Mouse (Mus musculus) intestine, postnatal 0 days (tissue): ENCODE data around the gene Tmem63c. TPM values are rescaled to one million over a fixed set of nuclear protein-coding genes. Genes with fewer than 3 reads are reported as not detected.

Experiments
- ATAC-seq: fragments of 200-750 bp; cut with Nextera tagmentation; 2 replicates; pipeline ENCODE4 v1.8.0; 2017; ENCODE audit warnings: mild to moderate bottlenecking, moderate TSS enrichment, moderate library complexity
- H3K27ac ChIP-seq: fragments of 300-500 bp; sonication (generic); 2 replicates; pipeline ENCODE4 v1.5.1; 2014; ENCODE audit warnings: mild to moderate bottlenecking, low read depth, low read length, moderate library complexity
- H3K27me3 ChIP-seq: fragments of 300-500 bp; sonication (generic); replicated peaks from 2 replicates; pipeline ENCODE4 v1.6.1; 2014; ENCODE audit warnings: low read length, mixed read lengths; ENCODE audit not compliant: control insufficient read depth, insufficient read depth
- H3K36me3 ChIP-seq: fragments of 300-500 bp; sonication (generic); 2 replicates; pipeline ENCODE4 v1.6.1; 2014; ENCODE audit warnings: mild to moderate bottlenecking, moderate library complexity; ENCODE audit not compliant: control insufficient read depth, insufficient read depth
- H3K4me1 ChIP-seq: fragments of 300-500 bp; sonication (generic); replicated peaks from 2 replicates; pipeline ENCODE4 v1.6.1; 2014; ENCODE audit warnings: antibody characterized with exemption, low read length, mixed read lengths; ENCODE audit not compliant: control insufficient read depth, insufficient read depth
- H3K4me2 ChIP-seq: fragments of 300-500 bp; sonication (generic); replicated peaks from 2 replicates; pipeline ENCODE4 v1.6.1; 2014; ENCODE audit warnings: low read depth, mild to moderate bottlenecking, moderate library complexity
- H3K4me3 ChIP-seq: fragments of 300-500 bp; sonication (generic); 2 replicates; pipeline ENCODE4 v1.5.1; 2014; ENCODE audit warnings: low read depth, low read length
- H3K9ac ChIP-seq: fragments of 300-500 bp; sonication (generic); 2 replicates; pipeline ENCODE4 v1.6.1; 2014; ENCODE audit warnings: mild to moderate bottlenecking, low read depth, low read length
- H3K9me3 ChIP-seq: fragments of 300-500 bp; sonication (generic); 2 replicates; pipeline ENCODE4 v1.6.1; 2016; ENCODE audit warnings: mixed run types; ENCODE audit not compliant: control insufficient read depth
- CTCF ChIP-seq: sonication (generic); IDR thresholded peaks from 2 replicates; pipeline ENCODE4 v1.5.1; 2016; ENCODE audit warnings: low read depth, mild to moderate bottlenecking, control low read depth, antibody characterized with exemption, moderate library complexity
- WGBS: fragments of 180-500 bp; shearing (Covaris S2); extraction: QIAGEN DNeasy Blood & Tissue Kit; methylation state at CpG from one replicate; pipeline ENCODE4 v1.1.7; 2014; 5-methylcytosine and 5-hydroxymethylcytosine counted together
- polyA plus RNA-seq: library from polyadenylated mRNA; unstranded; fragments of >200 nt; fragmentation: Nextera tagmentation; extraction: Ambion mirVana; gene quantifications from 2 replicates; pipeline ENCODE4 v1.2.1, GENCODE M21; 2015

Gene Tmem63c
- polyA plus RNA-seq, 1 experiment from 2014 or later: 0.52 TPM

DNA sequence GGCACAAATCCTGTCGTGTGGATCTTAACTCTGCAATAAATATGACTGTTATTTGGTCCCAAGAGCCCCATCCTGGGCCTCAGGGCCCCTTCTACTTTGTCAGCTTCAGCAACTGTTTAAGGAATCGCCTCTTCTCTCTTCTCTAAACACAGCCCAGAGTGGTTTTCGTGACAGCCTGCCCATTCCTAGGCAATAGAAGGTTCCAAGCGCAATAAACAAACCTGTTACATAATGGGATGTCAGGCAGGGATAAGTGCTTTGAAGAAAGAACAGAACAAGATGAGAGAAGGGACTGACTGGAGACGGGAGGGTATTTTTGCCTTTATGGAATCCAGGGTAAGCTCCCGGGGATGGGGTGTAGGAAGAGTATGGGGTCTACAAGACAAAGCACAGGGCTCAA is 72.5 kb downstream of the Tmem63c start:
- WGBS: 54% methylated on average over 6 of the region's 6 CpGs
- no peaks in the 10 kb centered on the region for H3K9me3 ChIP-seq
- no peak overlapping the region for H3K27ac ChIP-seq
- no peak overlapping the region for H3K9ac ChIP-seq
- H3K4me1 ChIP-seq: 0 out of 2 replicates have a peak, but pooled peaks cover 12% of the 10 kb centered on the region
- no peak overlapping the region for H3K4me3 ChIP-seq
- H3K27me3 ChIP-seq: no peaks in the 10 kb centered on the region
- TF ChIP-seq CTCF: no peak
- no peak for ATAC-seq
- no peaks in the 10 kb centered on the region for H3K36me3 ChIP-seq
- no peak overlapping the region for H3K4me2 ChIP-seq

GRCm38 (mm10) chr12:87100331-87100730 is 79.2 kb downstream of the Tmem63c start:
- Histone ChIP-seq H3K4me3 (no peak overlapping the region), H3K27me3 (peaks cover 17% of the 10 kb centered on the region), H3K4me2 (no peak overlapping the region), H3K4me1 (no peaks in the 10 kb centered on the region; the same call in 1 of the 2 replicates), H3K9me3 (no peaks in the 10 kb centered on the region), H3K36me3 (no peaks in the 10 kb centered on the region), H3K9ac (no peak overlapping the region), H3K27ac (no peak overlapping the region)
- no peak for TF ChIP-seq CTCF
- ATAC-seq: no peak
- 74% methylated on average over 4 of the region's 4 CpGs for WGBS

DNA sequence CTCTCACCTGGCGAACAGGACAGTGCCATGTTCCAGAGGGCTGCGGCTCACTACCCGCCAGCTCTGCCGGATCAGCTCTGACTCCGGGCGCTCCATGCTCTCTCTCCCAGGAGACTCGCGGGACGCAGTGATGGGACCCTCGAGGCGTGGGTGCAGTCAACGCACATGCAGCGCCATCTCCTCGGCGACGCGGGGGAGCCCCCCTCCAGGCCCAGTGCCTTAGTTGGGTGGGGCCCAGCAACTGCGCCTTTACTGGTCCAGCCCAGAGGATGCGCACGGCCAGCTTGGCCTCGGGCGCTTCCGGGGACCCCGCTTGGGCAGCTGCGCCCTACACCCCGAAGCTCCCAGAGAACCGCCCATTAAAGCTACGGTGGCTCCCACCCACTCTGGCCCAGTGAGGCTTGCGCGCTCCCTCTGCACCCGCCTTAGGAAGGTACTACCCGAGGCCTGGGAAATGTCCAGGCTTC is 81.1 kb downstream of the Tmem63c start, which contains the start of gene Ngb:
TSS of gene Ngb (minus strand) at position 375 of the 467 bp plus-strand sequence.
- Histone ChIP-seq H3K36me3 (no peaks in the 10 kb centered on the region), H3K4me1 (no peaks in the 10 kb centered on the region; the same call in 1 of the 2 replicates), H3K9ac (no peak within 1 kb of the TSS), H3K9me3 (no peaks in the 10 kb centered on the region), H3K4me3 (no peak within 1 kb of the TSS), H3K27me3 (peaks cover 17% of the 10 kb centered on the region), H3K4me2 (peak within 1 kb of the TSS; percentile 50), H3K27ac (no peak within 1 kb of the TSS)
- no peak for TF ChIP-seq CTCF
- ATAC-seq: no peak
- 4% methylated on average over 32 of the region's 32 CpGs for WGBS

DNA sequence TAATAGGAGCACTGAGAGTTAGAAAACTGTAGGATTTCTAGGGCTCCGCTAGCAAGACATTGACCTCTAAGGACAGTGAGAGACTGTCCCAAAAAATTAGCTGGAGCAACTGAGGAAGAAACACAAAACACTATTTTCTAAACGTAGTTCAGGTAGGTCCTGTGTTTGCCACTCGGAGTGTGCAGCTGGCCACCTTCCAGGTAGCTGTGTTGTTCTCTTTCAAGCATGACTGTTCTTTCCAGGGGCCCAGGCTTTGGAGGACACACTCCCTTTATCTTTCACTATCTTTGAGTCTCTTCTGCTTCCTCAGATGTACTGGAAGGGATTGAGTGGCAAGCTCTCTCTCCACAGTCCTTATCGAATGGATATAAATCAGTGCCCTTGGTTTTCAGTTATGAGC is 82.3 kb downstream of the Tmem63c start:
- H3K36me3 ChIP-seq: no peaks in the 10 kb centered on the region
- ATAC-seq: no peak
- H3K9ac ChIP-seq: no peak overlapping the region
- no peaks in the 10 kb centered on the region for H3K9me3 ChIP-seq
- WGBS: 91% methylated on average over 4 of the region's 4 CpGs
- no peak for TF ChIP-seq CTCF
- H3K27ac ChIP-seq: no peak overlapping the region
- H3K4me2 ChIP-seq: no peak overlapping the region
- peaks cover 17% of the 10 kb centered on the region for H3K27me3 ChIP-seq
- no peak overlapping the region for H3K4me3 ChIP-seq
- no peaks in the 10 kb centered on the region; the same call in 1 of the 2 replicates for H3K4me1 ChIP-seq

DNA sequence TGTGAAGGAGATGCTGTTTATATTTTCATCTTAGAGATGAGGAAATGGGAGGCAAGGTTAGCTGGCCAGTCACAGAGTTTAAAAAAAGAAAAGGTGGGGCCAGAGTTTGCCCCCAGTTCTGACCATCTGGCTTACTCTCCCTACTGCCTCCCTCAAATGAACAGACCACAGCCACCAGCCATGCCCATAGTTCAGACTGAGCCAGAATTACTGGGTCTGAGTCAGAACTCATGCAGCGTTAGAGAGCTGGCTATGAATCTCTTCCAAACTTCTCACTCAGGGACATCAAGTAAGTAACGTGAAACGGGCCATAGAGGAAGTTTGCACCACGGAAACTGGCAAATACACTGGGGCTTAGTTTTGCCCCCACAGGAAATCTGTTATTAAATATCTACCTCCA is 83.7 kb downstream of the Tmem63c start:
- WGBS: 72% methylated on average over 4 of the region's 4 CpGs
- no peak for TF ChIP-seq CTCF
- no peak overlapping the region for H3K27ac ChIP-seq
- no peaks in the 10 kb centered on the region; the same call in 1 of the 2 replicates for H3K4me1 ChIP-seq
- no peak overlapping the region for H3K4me2 ChIP-seq
- no peaks in the 10 kb centered on the region for H3K36me3 ChIP-seq
- H3K27me3 ChIP-seq: peaks cover 17% of the 10 kb centered on the region
- no peak overlapping the region for H3K9ac ChIP-seq
- no peak overlapping the region for H3K4me3 ChIP-seq
- no peak for ATAC-seq
- no peaks in the 10 kb centered on the region for H3K9me3 ChIP-seq

DNA sequence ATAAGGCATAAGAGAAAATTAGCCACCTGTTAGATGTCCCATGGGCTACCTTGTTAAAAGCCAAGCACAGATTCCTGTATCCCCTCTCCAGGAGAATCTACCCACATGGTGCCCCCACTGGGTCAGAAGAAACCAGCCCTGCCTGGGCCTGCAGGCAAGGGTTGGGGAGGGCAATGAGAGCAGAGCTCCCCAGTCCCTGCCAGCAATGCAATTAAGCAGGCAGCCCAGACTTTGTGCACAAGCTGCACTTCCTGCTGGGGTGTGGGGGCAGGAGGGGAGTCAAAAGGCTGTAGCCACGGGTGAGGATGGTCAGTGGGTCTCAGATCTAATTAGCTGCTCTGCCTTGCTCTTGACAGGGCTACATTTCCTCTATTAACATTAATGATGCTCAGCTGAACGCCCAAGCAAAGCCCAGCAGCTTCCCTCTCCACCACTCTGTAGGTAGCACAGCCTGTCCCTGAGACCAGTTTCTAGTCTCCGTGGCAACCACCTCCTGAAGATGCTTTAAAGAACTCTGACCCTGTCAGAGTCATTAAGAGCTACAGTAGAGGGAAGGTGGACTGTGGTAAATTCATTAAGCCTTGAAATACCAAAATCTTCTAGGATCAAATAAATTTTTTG is 86.3 kb downstream of the Tmem63c start:
- no peak for TF ChIP-seq CTCF
- no peaks in the 10 kb centered on the region for H3K9me3 ChIP-seq
- no peak overlapping the region for H3K4me3 ChIP-seq
- 63% methylated on average over 3 of the region's 3 CpGs for WGBS
- no peak overlapping the region for H3K4me2 ChIP-seq
- H3K36me3 ChIP-seq: peaks cover 6% of the 10 kb centered on the region; the same call in 1 of the 2 replicates
- no peaks in the 10 kb centered on the region; the same call in 1 of the 2 replicates for H3K4me1 ChIP-seq
- ATAC-seq: no peak
- no peak overlapping the region for H3K27ac ChIP-seq
- H3K27me3 ChIP-seq: peaks cover 7% of the 10 kb centered on the region; the same call in 1 of the 2 replicates
- H3K9ac ChIP-seq: no peak overlapping the region
